Mouse (Mus musculus) embryonic facial prominence, embryonic 11.5 days (tissue): ENCODE measurements at regions not wholly inside any gene's neighbourhood (a gene's known extent, or its start where the extent isn't known, plus 50 kb on each side); places are given as distances from the start of the nearest gene placed in this dataset.

ENCODE experiments used
- ATAC-seq: fragments of 200-750 bp; cut with Nextera tagmentation; replicated peaks from 2 replicates; pipeline ENCODE4 v1.8.0; 2017; ENCODE audit warnings: low read depth; ENCODE audit not compliant: insufficient number of reproducible peaks, low FRiP score, low TSS enrichment
- DNase-seq: peaks from one replicate; pipeline ENCODE4 v3.0.0-alpha.2; 2015; ENCODE audit warnings: low spot score
- H3K27ac ChIP-seq: fragments of 300-500 bp; sonication (generic); replicated peaks from 2 replicates; pipeline ENCODE4 v1.5.1; 2014; ENCODE audit warnings: mild to moderate bottlenecking, low read depth, low read length, control low read depth
- H3K27me3 ChIP-seq: fragments of 300-500 bp; sonication (generic); 2 replicates; pipeline ENCODE4 v1.6.1; 2014; ENCODE audit warnings: mild to moderate bottlenecking, low read length, moderate library complexity, mixed read lengths; ENCODE audit not compliant: control insufficient read depth, insufficient read depth
- H3K36me3 ChIP-seq: fragments of 300-500 bp; sonication (generic); replicated peaks from 2 replicates; pipeline ENCODE4 v1.6.1; 2014; ENCODE audit warnings: low read depth, mild to moderate bottlenecking, low read length, moderate library complexity, mixed read lengths; ENCODE audit not compliant: control insufficient read depth, insufficient read depth
- H3K4me1 ChIP-seq: fragments of 300-500 bp; sonication (generic); 2 replicates; pipeline ENCODE4 v1.6.1; 2014; ENCODE audit warnings: low read length, mixed read lengths; ENCODE audit not compliant: control insufficient read depth, insufficient read depth
- H3K4me2 ChIP-seq: fragments of 300-500 bp; sonication (generic); 2 replicates; pipeline ENCODE4 v1.6.1; 2014; ENCODE audit warnings: low read depth, mild to moderate bottlenecking, control low read depth, low read length, moderate library complexity
- H3K4me3 ChIP-seq: fragments of 300-500 bp; sonication (generic); 2 replicates; pipeline ENCODE4 v1.5.1; 2014; ENCODE audit warnings: low read depth, low read length, control low read depth
- H3K9ac ChIP-seq: fragments of 300-500 bp; sonication (generic); replicated peaks from 2 replicates; pipeline ENCODE4 v1.6.1; 2014; ENCODE audit warnings: mild to moderate bottlenecking, control low read depth, low read length
- H3K9me3 ChIP-seq: fragments of 300-500 bp; sonication (generic); replicated peaks from 2 replicates; pipeline ENCODE4 v1.6.1; 2016; ENCODE audit warnings: mild to moderate bottlenecking, low read length, inconsistent platforms, mixed read lengths; ENCODE audit not compliant: control insufficient read depth
- WGBS: fragments of 180-500 bp; shearing (Covaris S2); extraction: QIAGEN DNeasy Blood & Tissue Kit; methylation state at CpG from one replicate; pipeline ENCODE4 v1.1.7; 2014; 5-methylcytosine and 5-hydroxymethylcytosine counted together

DNA sequence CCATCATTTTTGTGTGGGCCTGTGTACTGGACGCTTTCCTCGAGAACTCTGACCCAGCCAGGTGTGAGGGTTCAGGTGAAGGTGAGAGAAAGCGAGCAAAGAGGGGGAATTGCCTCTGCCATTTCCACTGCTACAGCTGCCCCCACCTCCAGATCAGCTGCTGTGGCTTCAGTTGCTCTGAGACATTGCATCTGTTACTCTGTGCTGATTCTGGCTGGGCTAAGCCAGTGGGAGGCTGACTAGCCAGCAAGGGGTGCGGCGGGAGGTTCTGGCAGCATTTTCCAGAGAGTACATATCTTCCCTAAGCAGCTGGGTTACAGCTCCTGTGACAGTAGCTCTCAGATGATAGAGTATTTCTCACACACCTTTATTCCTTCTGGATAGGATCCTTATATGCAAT, 712.7 kb upstream of the Cdh18 start:
- ATAC-seq (no peak), DNase-seq (no peak)
- WGBS: 83% methylated on average over 5 of the region's 5 CpGs
- H3K27ac ChIP-seq: no peak overlapping the region
- no peak overlapping the region for H3K4me2 ChIP-seq
- H3K27me3 ChIP-seq: no peaks in the 10 kb centered on the region
- no peak overlapping the region for H3K9ac ChIP-seq
- H3K4me1 ChIP-seq: no peaks in the 10 kb centered on the region
- H3K9me3 ChIP-seq: no peaks in the 10 kb centered on the region
- H3K4me3 ChIP-seq: no peak overlapping the region
- no peaks in the 10 kb centered on the region for H3K36me3 ChIP-seq

DNA sequence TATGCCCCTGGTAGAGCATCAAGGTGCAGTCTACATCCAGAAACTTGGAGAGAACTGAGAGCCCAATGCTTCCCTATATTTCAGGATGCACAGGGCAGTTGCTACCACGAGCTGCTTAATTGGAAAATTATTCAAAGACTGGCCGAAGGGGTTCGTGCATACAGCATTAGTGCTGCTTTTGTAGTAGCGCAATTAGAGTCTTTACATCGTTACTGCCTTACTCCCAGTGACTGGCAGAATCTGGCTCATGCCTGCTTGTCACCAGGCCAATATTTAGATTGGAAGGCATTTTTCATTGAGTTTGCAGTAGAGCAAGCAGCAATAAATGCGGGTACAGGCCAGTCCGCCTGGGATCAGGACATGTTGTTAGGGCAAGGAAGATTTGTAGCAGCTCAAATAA, 690.3 kb upstream of the Cdh18 start:
- DNase-seq: no peak
- WGBS: 80% methylated on average over 7 of the region's 7 CpGs
- H3K36me3 ChIP-seq: no peaks in the 10 kb centered on the region
- no peak overlapping the region for H3K4me3 ChIP-seq
- H3K9ac ChIP-seq: no peak overlapping the region
- H3K9me3 ChIP-seq: no peaks in the 10 kb centered on the region
- H3K27me3 ChIP-seq: no peaks in the 10 kb centered on the region
- no peak overlapping the region for H3K27ac ChIP-seq
- H3K4me2 ChIP-seq: no peak overlapping the region
- H3K4me1 ChIP-seq: no peaks in the 10 kb centered on the region
- ATAC-seq: no peak

DNA sequence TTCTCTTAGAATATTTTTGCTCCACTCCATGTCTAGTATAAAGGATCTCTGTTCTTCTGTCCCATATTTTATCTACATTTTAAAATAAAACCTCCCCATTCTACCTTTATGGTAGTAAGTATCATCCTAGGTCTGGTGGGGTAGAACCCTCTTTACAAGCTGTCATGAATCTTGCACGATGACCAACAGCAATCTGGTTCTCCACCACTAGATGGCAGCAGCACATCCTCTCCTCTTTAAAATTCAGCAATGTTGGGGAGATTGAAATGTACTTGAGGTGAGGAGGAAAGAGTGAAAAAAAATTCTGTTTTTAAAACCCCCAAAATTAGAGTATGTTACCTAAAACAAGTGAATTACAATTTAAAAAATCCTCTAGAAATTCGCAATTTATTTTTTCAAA, 663.6 kb upstream of the Cdh18 start:
- 21% methylated on average over 2 of the region's 2 CpGs for WGBS
- H3K4me1 ChIP-seq: no peaks in the 10 kb centered on the region
- no peaks in the 10 kb centered on the region for H3K9me3 ChIP-seq
- no peak overlapping the region for H3K4me2 ChIP-seq
- DNase-seq: peak; percentile 75
- no peak overlapping the region for H3K4me3 ChIP-seq
- no peak overlapping the region for H3K9ac ChIP-seq
- H3K27ac ChIP-seq: no peak overlapping the region
- ATAC-seq: no peak
- no peaks in the 10 kb centered on the region for H3K36me3 ChIP-seq
- H3K27me3 ChIP-seq: no peaks in the 10 kb centered on the region
